Mouse (Mus musculus) CH12.LX (cell line): Measurements from ENCODE around the gene Scarb1. TPM values are rescaled to one million over a fixed set of nuclear protein-coding genes. Genes with fewer than 3 reads are reported as not detected.

Experiments
- DNase-seq: peaks from one replicate; pipeline ENCODE4 v3.0.0-alpha.2; 2013; ENCODE audit errors: extremely low read depth
- H3K27ac ChIP-seq: 2 replicates; pipeline ENCODE4 v1.5.1; 2012; ENCODE audit warnings: low read depth, mild to moderate bottlenecking, control low read depth, moderate library complexity; ENCODE audit not compliant: insufficient read depth
- H3K27me3 ChIP-seq: replicated peaks from 2 replicates; pipeline ENCODE3; 2012; ENCODE audit warnings: inconsistent platforms
- H3K36me3 ChIP-seq, 2 experiments: replicated peaks in 1 of 2; 2 replicates each; pipeline versions ENCODE3 to v1.6.1; 2012; ENCODE audit warnings: inconsistent platforms in 1 of 2, low read length in 1 of 2, mild to moderate bottlenecking in 1 of 2, mixed read lengths in 1 of 2, moderate library complexity in 1 of 2; ENCODE audit not compliant: control insufficient read depth in 1 of 2, insufficient read depth in 1 of 2
- H3K4me1 ChIP-seq, 2 experiments: 2 replicates each; pipeline ENCODE4 v1.6.1; 2012; ENCODE audit warnings: inconsistent platforms in 1 of 2, moderate library complexity in 1 of 2; ENCODE audit not compliant: insufficient read depth in 2 of 2, control insufficient read depth in 1 of 2
- H3K4me2 ChIP-seq: 2 replicates; pipeline ENCODE4 v1.6.1; 2012; ENCODE audit warnings: low read depth, mild to moderate bottlenecking, control low read depth; ENCODE audit not compliant: poor library complexity, insufficient read depth, severe bottlenecking
- H3K4me3 ChIP-seq, 3 experiments: fragments of 150-350 bp in 1 of 3; sonication (generic) in 1 of 3; replicated peaks in 1 of 3; 2 replicates each; pipeline versions ENCODE3 to v1.5.1; 2011 to 2012; ENCODE audit warnings: low read depth in 2 of 3, low read length in 2 of 3, mild to moderate bottlenecking in 2 of 3, moderate library complexity in 2 of 3, control low read depth in 1 of 3, improper control_type of control experiment in 1 of 3, inconsistent platforms in 1 of 3, mixed read lengths in 1 of 3; ENCODE audit not compliant: poor library complexity in 1 of 3
- H3K79me2 ChIP-seq: replicated peaks from 2 replicates; pipeline ENCODE4 v1.6.1; 2012; ENCODE audit warnings: mild to moderate bottlenecking, moderate library complexity; ENCODE audit not compliant: control insufficient read depth, poor library complexity, insufficient read depth, severe bottlenecking; ENCODE audit errors: extremely low read depth
- H3K9ac ChIP-seq: 2 replicates; pipeline ENCODE4 v1.6.1; 2012; ENCODE audit warnings: low read depth, mild to moderate bottlenecking, control low read depth, moderate library complexity; ENCODE audit not compliant: insufficient read depth
- H3K9me3 ChIP-seq: replicated peaks from 2 replicates; pipeline ENCODE3; 2012; ENCODE audit warnings: low read length, inconsistent platforms, mixed read lengths
- BHLHE40 ChIP-seq: IDR thresholded peaks from 2 replicates; pipeline ENCODE4 v1.6.1; 2011; ENCODE audit warnings: mild to moderate bottlenecking, low read depth, low read length, improper control_type of control experiment
- CHD1 ChIP-seq: IDR thresholded peaks from 2 replicates; pipeline ENCODE4 v1.6.1; 2012; ENCODE audit warnings: low read depth, low read length, improper control_type of control experiment, inconsistent platforms
- CHD2 ChIP-seq: IDR thresholded peaks from 2 replicates; pipeline ENCODE4 v1.6.1; 2011; ENCODE audit warnings: low read length, improper control_type of control experiment
- CTCF ChIP-seq, 2 experiments: IDR thresholded peaks in 1 of 2; conservative IDR thresholded peaks in 1 of 2; 2 replicates each; pipeline ENCODE4 v1.5.1; 2011 to 2012; ENCODE audit warnings: low read depth in 2 of 2, low read length in 2 of 2, improper control_type of control experiment in 1 of 2, inconsistent platforms in 1 of 2, mild to moderate bottlenecking in 1 of 2, moderate library complexity in 1 of 2
- ELF1 ChIP-seq: IDR thresholded peaks from 2 replicates; pipeline ENCODE4 v1.6.1; 2014; ENCODE audit warnings: low read depth, mild to moderate bottlenecking, inconsistent platforms, low read length, improper control_type of control experiment
- JUN ChIP-seq: IDR thresholded peaks from 2 replicates; pipeline ENCODE4 v1.6.1; 2011; ENCODE audit warnings: low read depth, mild to moderate bottlenecking, low read length, improper control_type of control experiment, moderate library complexity; ENCODE audit not compliant: insufficient read depth
- MAX ChIP-seq: IDR thresholded peaks from 2 replicates; pipeline ENCODE4 v1.6.1; 2011; ENCODE audit warnings: low read length, improper control_type of control experiment
- MXI1 ChIP-seq: IDR thresholded peaks from 2 replicates; pipeline ENCODE4 v1.6.1; 2011; ENCODE audit warnings: mild to moderate bottlenecking, low read depth, low read length, improper control_type of control experiment
- NRF1 ChIP-seq: IDR thresholded peaks from 2 replicates; pipeline ENCODE4 v1.6.1; 2014; ENCODE audit warnings: low read depth, mild to moderate bottlenecking, inconsistent platforms, low read length, improper control_type of control experiment, moderate library complexity
- SIN3A ChIP-seq: IDR thresholded peaks from 2 replicates; pipeline ENCODE4 v1.6.1; 2012; ENCODE audit warnings: low read length, improper control_type of control experiment, inconsistent platforms
- UBTF ChIP-seq: IDR thresholded peaks from 2 replicates; pipeline ENCODE4 v1.6.1; 2012; ENCODE audit warnings: low read depth, mild to moderate bottlenecking, inconsistent platforms, low read length, improper control_type of control experiment, moderate library complexity
- USF1 ChIP-seq: IDR thresholded peaks from 2 replicates; pipeline ENCODE4 v1.6.1; 2014; ENCODE audit warnings: low read depth, mild to moderate bottlenecking, inconsistent platforms, low read length, improper control_type of control experiment
- ZKSCAN1 ChIP-seq: IDR thresholded peaks from 2 replicates; pipeline ENCODE4 v1.6.1; 2012; ENCODE audit warnings: low read depth, inconsistent platforms, low read length, improper control_type of control experiment, borderline replicate concordance
- ZMIZ1 ChIP-seq: IDR thresholded peaks from 2 replicates; pipeline ENCODE4 v1.6.1; 2012; ENCODE audit warnings: low read depth, mild to moderate bottlenecking, inconsistent platforms, low read length, improper control_type of control experiment
- dilution Hi-C: fragments of 300-500 bp; cut with MboI; formaldehyde crosslinking; loops from 2 replicates; pipeline ENCODE4 v1.14.3; 2020; ENCODE audit warnings: low sequenced_read_pairs; ENCODE audit not compliant: extremely low pct_unique_long_range_greater_than_20kb, extremely low pct_ligation_motif_present
- in situ Hi-C: fragments of 300-500 bp; cut with MboI; formaldehyde crosslinking; loops from 3 replicates; pipeline ENCODE4 v1.14.3; 2019; ENCODE audit warnings: low sequenced_read_pairs, low pct_ligation_motif_present, low pct_unique_long_range_greater_than_20kb, mixed read lengths
- polyA plus RNA-seq: library from polyadenylated mRNA; unstranded; fragments of >175 nt; gene quantifications from 2 replicates; pipeline ENCODE4 v1.2.1, GENCODE M21; 2012; ENCODE audit warnings: low read depth; ENCODE audit not compliant: insufficient read length
- total RNA-seq, 2 experiments: library from RNA; depleted of rRNA; stranded (reverse); fragments of 300-350 nt in 1 of 2; fragments of >200 nt in 1 of 2; gene quantifications; 2 replicates each; pipeline ENCODE4 v1.2.3; 2012 to 2014

Gene Scarb1
- total and polyA plus RNA-seq, 3 experiments: 11.6 to 24.7 (median 20.0) TPM

- DNase-seq: no peak
- H3K79me2 ChIP-seq: no peaks in the 10 kb centered on the region
- H3K36me3 ChIP-seq: peaks cover 0 to 42% of the 10 kb centered on the region in 2 experiments
- H3K27ac ChIP-seq: no peak overlapping the region
- H3K4me2 ChIP-seq: no peak overlapping the region
- H3K9ac ChIP-seq: no peak overlapping the region
- no peaks in the 10 kb centered on the region for H3K27me3 ChIP-seq
- peaks cover 0 to 9% of the 10 kb centered on the region in 2 experiments; a peak in 2 of 4 replicates for H3K4me1 ChIP-seq
- no peak overlapping the region for H3K4me3 ChIP-seq
- no peak for TF ChIP-seq UBTF
- no peak for TF ChIP-seq MAX
- no peak for TF ChIP-seq CHD1
- TF ChIP-seq, all 38 proteins: peak for 0
- peaks cover 8% of the 10 kb centered on the region for H3K9me3 ChIP-seq
- in situ Hi-C loops (no loop called here), dilution Hi-C loops (no loop called here)
Observed at GRCm38 (mm10) chr5:125319057-125319800, 21.7 kb downstream of the Scarb1 start.

- in situ Hi-C loops (no loop called here), dilution Hi-C loops (no loop called here)
- Histone ChIP-seq H3K27ac (no peak overlapping the region), H3K36me3 (peaks cover 0 to 39% of the 10 kb centered on the region in 2 experiments), H3K27me3 (no peaks in the 10 kb centered on the region), H3K79me2 (no peaks in the 10 kb centered on the region), H3K4me2 (no peak overlapping the region), H3K9me3 (peaks cover 8% of the 10 kb centered on the region), H3K4me3 (no peak overlapping the region), H3K9ac (no peak overlapping the region), H3K4me1 (no peaks in the 10 kb centered on the region)
- TF ChIP-seq ELF1 (no peak), USF1 (no peak), SIN3A (no peak), MAX (no peak), ZKSCAN1 (no peak), CHD2 (no peak), UBTF (no peak), BHLHE40 (no peak), CTCF (conservative IDR thresholded peaks at IDR 0.05 in 1 of 2, IDR thresholded peaks at IDR 0.05 in 1 of 2; ENCODE audit: low read depth in 2 of 2, low read length in 2 of 2) (no peak), NRF1 (no peak), MXI1 (no peak), ZMIZ1 (no peak), JUN (no peak)
- no peak for DNase-seq
Observed at GRCm38 (mm10) chr5:125317953-125318352, 22.9 kb downstream of the Scarb1 start.
